Mouse (Mus musculus) neutrophil, adult 83 days (primary cell): ENCODE measurements around the gene Rnf111. TPM values are rescaled to one million over a fixed set of nuclear protein-coding genes. Genes with fewer than 3 reads are reported as not detected.

Experiments used
- total RNA-seq, 2 experiments: library from RNA; stranded (reverse); gene quantifications; one replicate each; pipeline ENCODE4 v1.2.4; 2023

The Rnf111 gene
- 10 to 100 TPM; 61.3 to 67.6 TPM for total RNA-seq

GRCm38 (mm10) chr9:70503626-70504041 is at the start of gene Rnf111:
Gene Rnf111, minus strand, starts transcription at chr9:70503725.

GRCm38 (mm10) chr9:70542305-70543041 is 38.9 kb upstream of the Rnf111 start, which contains the start of gene Sltm:
Gene Sltm, plus strand, starts transcription at chr9:70542754.

GRCm38 (mm10) chr9:70421257-70422056 is 82.1 kb downstream of the Rnf111 start, which contains the start of gene Ccnb2:
Gene Ccnb2, minus strand, starts transcription at chr9:70421547.

Other genes starting within 250 kb of the Rnf111 start
- 10 to 100 TPM; 72.7 to 86.5 TPM for gene Ccnb2, start 82.2 kb downstream of the Rnf111 start, total RNA-seq
- gene Sltm, start 39.0 kb upstream of the Rnf111 start, total RNA-seq = 10 to 100 TPM; 39.9 to 41.2 TPM
- gene Gm10642, start 152.5 kb upstream of the Rnf111 start, total RNA-seq = 1 to 10 TPM; 2.7 to 3.4 TPM
- gene Mindy2, start 153.4 kb upstream of the Rnf111 start, total RNA-seq = 10 to 100 TPM; 32.9 to 37.8 TPM
- 10 to 100 TPM; 86.9 to 87.0 TPM for gene Adam10, start 175.3 kb upstream of the Rnf111 start, total RNA-seq